Mouse (Mus musculus) gonadal fat pad, adult 2 months (tissue): Measurements from ENCODE around the gene Rrp8. TPM values are rescaled to one million over a fixed set of nuclear protein-coding genes. Genes with fewer than 3 reads are reported as not detected.
"Not testable (repeated sequence)": the region's sequence is repeated elsewhere in the genome, so short reads cannot be mapped to it uniquely, and the experiment has no call there.

ENCODE experiments used
- DNase-seq: peaks from one replicate; pipeline ENCODE4 v3.0.0-alpha.2; 2012; ENCODE audit warnings: low read depth
- polyA plus RNA-seq: library from polyadenylated mRNA; depleted of rRNA; stranded (reverse); fragments of >200 nt; gene quantifications from 2 replicates; pipeline ENCODE4 v1.2.3, GENCODE M21; 2012

Rrp8 gene
- polyA plus RNA-seq, 1 experiment: 14.3 TPM

- no peak for DNase-seq
Measured at GRCm38 (mm10) chr7:105747776-105748175, 10.6 kb upstream of the Rrp8 start.

- no peak for DNase-seq
Measured at GRCm38 (mm10) chr7:105743926-105744590, 6.9 kb upstream of the Rrp8 start, which contains the start of gene Taf10. TSS of gene Taf10 (minus strand) at chr7:105744361.

GRCm38 (mm10) chr7:105743246-105743925, 6.2 kb upstream of the Rrp8 start:
- DNase-seq: not testable (repeated sequence)

DNA sequence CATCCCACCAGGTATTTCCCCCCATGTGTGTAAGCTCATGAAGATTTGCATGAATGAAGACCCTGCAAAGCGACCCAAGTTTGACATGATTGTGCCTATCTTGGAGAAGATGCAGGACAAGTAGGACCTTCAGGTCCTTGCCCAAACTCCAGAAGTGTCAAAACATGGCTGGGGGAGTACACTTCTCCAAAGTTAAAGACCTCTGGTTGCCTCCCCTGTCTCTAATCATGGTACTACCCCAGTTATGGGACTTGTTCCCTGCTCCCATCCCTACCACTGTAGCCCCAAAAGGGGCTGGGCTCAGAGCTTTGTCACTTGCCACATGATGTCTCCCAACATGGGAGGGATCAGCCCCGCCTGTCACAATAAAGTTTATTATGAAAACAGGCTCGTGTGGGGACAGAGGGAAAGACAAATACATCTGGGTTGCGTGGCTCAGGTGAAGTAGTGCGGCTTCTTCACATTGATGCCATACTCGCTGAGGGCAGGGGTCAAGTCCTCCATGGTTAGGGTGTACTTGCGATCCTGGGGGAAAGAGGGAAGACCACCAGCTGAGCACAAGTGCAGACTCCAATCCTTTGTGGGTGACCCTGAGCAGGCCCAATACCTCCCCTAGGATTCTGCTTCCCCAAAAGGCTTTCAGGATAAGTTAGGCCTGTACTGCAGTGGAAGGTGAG, 5.5 kb upstream of the Rrp8 start:
- DNase-seq: not testable (repeated sequence)

- no peak for DNase-seq
Measured at GRCm38 (mm10) chr7:105741978-105742377, 4.8 kb upstream of the Rrp8 start.

DNA sequence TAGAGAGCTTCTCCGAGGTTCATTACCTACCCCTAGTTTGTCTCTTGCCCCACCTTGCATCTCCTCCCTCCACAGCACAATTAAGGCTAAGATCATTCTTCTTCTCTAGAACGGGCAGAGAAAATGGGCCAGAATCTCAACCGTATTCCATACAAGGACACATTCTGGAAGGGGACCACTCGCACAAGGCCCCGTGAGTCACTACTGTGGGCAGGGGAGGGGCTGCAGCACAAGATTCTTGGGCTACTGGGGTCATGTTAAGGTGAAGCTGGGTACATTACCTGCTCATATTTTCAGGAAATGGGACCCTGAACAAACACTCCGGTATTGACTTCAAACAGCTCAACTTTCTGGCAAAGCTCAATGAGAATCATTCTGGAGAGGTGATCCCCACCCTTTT, 3.7 kb upstream of the Rrp8 start:
- DNase-seq: no peak

- DNase-seq: no peak
Measured at GRCm38 (mm10) chr7:105740089-105740795, 3.1 kb upstream of the Rrp8 start.

GRCm38 (mm10) chr7:105738948-105739347, 1.8 kb upstream of the Rrp8 start:
- no peak for DNase-seq

- no peak for DNase-seq
Measured at GRCm38 (mm10) chr7:105738286-105738685, 1.1 kb upstream of the Rrp8 start.

DNA sequence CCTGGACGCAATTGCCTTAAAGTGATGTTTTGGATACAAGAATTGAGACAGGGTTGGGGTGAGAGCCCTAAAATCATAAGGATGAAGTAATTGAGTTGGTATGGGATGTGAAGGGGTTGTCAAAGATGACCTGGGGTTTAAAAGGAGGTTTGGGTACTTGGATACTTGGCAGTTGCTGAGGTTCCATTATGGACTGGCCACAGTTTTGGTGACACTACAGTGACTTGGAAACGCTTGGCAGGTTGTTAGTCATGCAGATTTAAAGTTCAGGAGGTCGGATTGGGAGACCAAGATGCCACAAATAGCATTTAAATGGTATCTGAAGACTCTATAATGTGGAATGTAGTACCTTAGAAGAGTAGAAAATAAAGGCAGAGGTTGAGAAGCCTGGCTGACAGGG, 463 bp upstream of the Rrp8 start:
- no peak for DNase-seq

- DNase-seq: peak; percentile 41
Measured at GRCm38 (mm10) chr7:105736264-105736901, 802 bp downstream of the Rrp8 start, which contains the start of gene Ilk. TSS of gene Ilk (plus strand) at chr7:105736592.

- DNase-seq: not testable (repeated sequence)
Measured at GRCm38 (mm10) chr7:105735464-105735863, 1.7 kb downstream of the Rrp8 start.

- DNase-seq: no peak
Measured at GRCm38 (mm10) chr7:105734826-105735225, 2.4 kb downstream of the Rrp8 start.

GRCm38 (mm10) chr7:105733836-105734235, 3.3 kb downstream of the Rrp8 start:
- DNase-seq: no peak

DNA sequence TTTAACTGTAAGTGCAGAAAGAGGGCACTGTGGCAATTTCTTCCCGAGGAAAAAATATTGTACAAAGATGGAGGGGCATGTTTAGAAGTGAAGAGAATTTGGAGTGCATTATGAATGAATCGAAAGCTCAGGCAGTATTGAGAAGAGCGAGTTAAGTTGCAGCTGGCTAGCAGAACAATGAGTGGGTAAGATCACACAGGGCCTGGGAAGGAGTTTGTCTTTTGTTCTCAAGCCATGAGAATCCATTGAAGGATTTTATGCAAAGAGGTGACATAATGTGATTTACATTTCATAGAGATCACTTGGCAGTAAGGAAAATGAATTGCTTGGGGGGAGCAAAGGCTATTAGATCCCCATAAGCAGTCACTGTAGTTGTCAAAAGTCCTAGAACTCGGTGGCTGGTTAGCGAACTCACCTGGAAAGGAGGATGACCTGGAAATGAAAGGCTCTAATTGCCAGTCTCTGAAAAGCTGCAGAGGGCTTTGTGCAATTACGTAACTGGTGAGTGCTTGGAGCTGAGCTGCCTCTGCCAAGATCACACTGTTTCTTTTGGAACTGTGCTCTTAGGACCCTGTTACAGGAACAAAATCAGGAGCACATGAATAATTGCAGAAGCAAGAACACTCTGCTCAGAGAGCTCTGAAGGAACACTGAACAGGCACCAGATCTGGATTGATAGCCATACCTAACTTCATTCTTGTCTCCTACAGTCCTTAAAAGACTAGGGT, 8.3 kb downstream of the Rrp8 start:
- DNase-seq: no peak

GRCm38 (mm10) chr7:105726980-105727325, 10.2 kb downstream of the Rrp8 start:
- no peak for DNase-seq

DNA sequence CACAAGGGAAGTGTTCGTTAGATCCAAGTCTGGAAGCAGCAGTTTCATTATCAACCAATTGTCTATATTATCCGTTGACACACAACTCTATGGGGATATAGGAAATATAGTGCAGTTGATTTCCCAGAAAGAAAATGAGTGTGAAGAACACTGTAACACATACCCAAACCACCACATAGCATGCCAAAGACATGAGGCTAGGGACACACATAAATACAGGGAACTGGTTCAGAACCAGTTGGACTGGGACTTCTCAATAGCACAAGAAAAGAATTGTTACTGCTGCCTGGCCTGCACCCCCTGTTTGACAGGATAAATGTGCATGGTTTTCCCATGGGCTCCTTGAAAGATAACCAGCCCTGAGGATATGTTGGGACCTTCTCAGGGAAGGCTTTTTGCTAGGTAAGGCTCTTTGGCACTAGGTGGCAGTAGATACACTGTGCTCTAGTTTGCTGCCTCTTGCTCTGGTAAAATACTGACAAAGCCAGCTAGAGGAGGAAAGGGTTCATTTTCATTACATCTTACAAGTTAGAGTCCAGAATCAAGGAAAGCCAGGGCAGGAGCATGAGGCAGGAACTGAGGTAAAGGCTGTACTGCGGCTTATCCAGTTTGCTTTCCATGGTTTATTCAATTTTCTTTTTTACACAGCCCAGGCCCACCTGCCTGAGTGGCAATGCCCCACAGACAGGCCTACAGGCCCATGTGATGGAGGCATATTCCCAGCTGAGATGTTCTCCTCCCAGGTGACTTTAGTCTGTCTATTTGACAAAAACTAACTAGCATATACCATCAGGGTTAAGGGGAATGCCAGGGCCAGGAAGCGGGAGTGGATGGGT, 10.8 kb downstream of the Rrp8 start:
- DNase-seq: no peak

DNA sequence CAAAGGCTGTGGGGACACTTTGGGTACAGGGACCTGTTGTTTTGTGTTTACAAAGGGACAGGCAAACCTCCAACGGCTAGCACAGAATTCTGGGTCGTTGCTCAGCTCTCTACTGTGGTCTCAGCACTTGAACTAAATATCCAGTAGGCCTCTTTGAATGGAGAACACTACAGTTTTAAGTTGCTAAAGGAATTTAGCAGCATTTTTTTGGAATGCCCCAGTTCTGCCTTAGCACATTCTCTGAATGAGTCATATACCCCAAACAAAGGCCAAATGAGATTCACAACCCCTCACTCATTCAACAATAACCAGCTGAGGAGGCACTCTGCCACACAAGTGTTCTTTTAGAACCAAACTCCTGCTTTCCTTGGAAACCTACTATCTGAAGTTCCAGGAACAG, 15.3 kb downstream of the Rrp8 start:
- no peak for DNase-seq

GRCm38 (mm10) chr7:105715366-105715765, 21.8 kb downstream of the Rrp8 start:
- DNase-seq: no peak

GRCm38 (mm10) chr7:105708733-105709132, 28.5 kb downstream of the Rrp8 start:
- DNase-seq: no peak
